Mouse (Mus musculus) kidney, postnatal 4 days (tissue): Measurements from ENCODE around the gene Il25.
"Not testable (repeated sequence)": the region's sequence is repeated elsewhere in the genome, so short reads cannot be mapped to it uniquely, and the experiment has no call there.

ENCODE experiments used
- DNase-seq, 2 experiments: peaks; one replicate each; pipeline ENCODE4 v3.0.0; 2021; ENCODE audit warnings: mixed read lengths in 2 of 2

The Il25 gene

GRCm38 (mm10) chr14:54955481-54955880, 23.0 kb downstream of the Il25 start:
- no peak for DNase-seq

- no peak for DNase-seq
Measured at GRCm38 (mm10) chr14:54956533-54956932, 24.0 kb downstream of the Il25 start.

GRCm38 (mm10) chr14:54958503-54958902, 26.0 kb downstream of the Il25 start:
- no peak for DNase-seq

- no peak for DNase-seq
Measured at GRCm38 (mm10) chr14:54959197-54959596, 26.7 kb downstream of the Il25 start.

- DNase-seq: not testable (repeated sequence)
Measured at GRCm38 (mm10) chr14:54959853-54960613, 27.5 kb downstream of the Il25 start.

GRCm38 (mm10) chr14:54960769-54961168, 28.3 kb downstream of the Il25 start:
- no peak for DNase-seq

- DNase-seq: no peak
Measured at GRCm38 (mm10) chr14:54961487-54961886, 29.0 kb downstream of the Il25 start.

- no peak for DNase-seq
Measured at GRCm38 (mm10) chr14:54962714-54963113, 30.2 kb downstream of the Il25 start.

- no peak for DNase-seq
Measured at GRCm38 (mm10) chr14:54963727-54964126, 31.2 kb downstream of the Il25 start.

GRCm38 (mm10) chr14:54965044-54965443, 32.5 kb downstream of the Il25 start:
- no peak for DNase-seq

GRCm38 (mm10) chr14:54965631-54966030, 33.1 kb downstream of the Il25 start:
- no peak for DNase-seq

- DNase-seq: no peak
Measured at GRCm38 (mm10) chr14:54966320-54966977, 34.0 kb downstream of the Il25 start, which contains the start of gene Myh6. Myh6 (minus strand) TSS chr14:54966927.

GRCm38 (mm10) chr14:54967874-54968273, 35.4 kb downstream of the Il25 start:
- no peak for DNase-seq

- no peak for DNase-seq
Measured at GRCm38 (mm10) chr14:54968344-54968743, 35.8 kb downstream of the Il25 start.

- not testable (repeated sequence) for DNase-seq
Measured at GRCm38 (mm10) chr14:54972786-54973185, 40.3 kb downstream of the Il25 start.

GRCm38 (mm10) chr14:54974068-54974791, 41.7 kb downstream of the Il25 start:
- DNase-seq: no peak

GRCm38 (mm10) chr14:54976633-54977032, 44.1 kb downstream of the Il25 start, which contains the start of gene Gm17428:
Gm17428 (plus strand) TSS chr14:54976933.
- DNase-seq: no peak

GRCm38 (mm10) chr14:54978664-54979063, 46.2 kb downstream of the Il25 start:
- DNase-seq: no peak

- no peak for DNase-seq
Measured at GRCm38 (mm10) chr14:54981934-54982333, 49.4 kb downstream of the Il25 start.
